Mouse (Mus musculus) right cerebral cortex, postnatal 36 days (tissue): Measurements from ENCODE around the gene Ficd.
"Not testable (repeated sequence)": the region's sequence is repeated elsewhere in the genome, so short reads cannot be mapped to it uniquely, and the experiment has no call there.

Source experiments
- DNase-seq, 2 experiments: peaks; one replicate each; pipeline ENCODE4 v3.0.0; 2022; ENCODE audit warnings: low spot score in 2 of 2, mixed read lengths in 1 of 2

The Ficd gene

GRCm38 (mm10) chr5:113773664-113774063 is 38.1 kb downstream of the Ficd start:
- DNase-seq, result peak; percentile 72 to 77

GRCm38 (mm10) chr5:113775585-113775984 is 40.0 kb downstream of the Ficd start:
- no peak for DNase-seq

GRCm38 (mm10) chr5:113776128-113776895 is 40.7 kb downstream of the Ficd start:
- DNase-seq, result no peak

GRCm38 (mm10) chr5:113776896-113777226 is 41.3 kb downstream of the Ficd start:
- DNase-seq, result no peak

- not testable (repeated sequence) for DNase-seq
These were observed 42.1 kb downstream of the Ficd start for GRCm38 (mm10) chr5:113777728-113778127.

- DNase-seq, result no peak
These were observed 44.0 kb downstream of the Ficd start for GRCm38 (mm10) chr5:113779569-113779968.

- DNase-seq, result no peak
These were observed 44.6 kb downstream of the Ficd start for GRCm38 (mm10) chr5:113780082-113780752.

- no peak for DNase-seq
These were observed 45.2 kb downstream of the Ficd start for GRCm38 (mm10) chr5:113780763-113781162.

DNA sequence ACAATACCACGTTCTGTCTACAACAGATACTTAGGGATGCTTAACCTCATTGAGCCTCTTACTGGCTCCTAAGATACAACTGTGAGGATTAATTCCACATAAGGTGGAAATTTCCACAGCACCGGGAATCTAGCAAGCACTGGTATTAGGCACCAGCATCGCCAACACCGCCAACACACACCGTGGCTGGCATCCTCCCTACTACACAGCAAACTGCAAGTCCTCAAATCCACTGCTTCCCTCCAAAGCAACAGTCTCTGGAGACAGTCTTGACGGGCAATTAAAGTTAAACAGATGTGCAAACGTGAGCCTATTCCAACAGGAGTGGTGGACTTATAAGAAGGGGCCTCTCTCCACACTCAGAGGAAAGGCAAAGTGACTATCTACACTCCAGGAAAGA is 45.7 kb downstream of the Ficd start:
- no peak for DNase-seq

- no peak for DNase-seq
These were observed 46.3 kb downstream of the Ficd start for GRCm38 (mm10) chr5:113781875-113782274.

DNA sequence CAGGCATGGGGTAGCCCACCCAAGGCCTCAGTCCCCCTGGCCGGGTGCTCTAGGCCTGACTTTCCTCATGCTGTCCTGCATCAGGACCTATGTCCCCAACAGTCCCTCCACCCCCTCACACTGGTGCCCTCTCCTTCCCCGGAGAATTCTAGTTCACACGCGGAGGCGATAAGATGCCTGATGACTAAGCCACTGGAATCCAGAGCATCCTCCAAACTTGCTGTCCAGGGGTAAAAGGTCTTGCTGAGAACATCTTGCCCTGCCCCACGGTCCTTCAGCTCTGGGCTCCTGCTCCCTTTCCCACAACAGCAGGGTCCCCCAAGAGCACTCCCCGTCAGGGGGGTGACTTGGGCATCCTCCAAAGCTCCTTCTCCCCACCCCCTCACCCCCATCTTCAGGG is 47.0 kb downstream of the Ficd start:
- DNase-seq, result no peak

- DNase-seq, result peak; percentile 39 to 59
These were observed 48.0 kb downstream of the Ficd start for GRCm38 (mm10) chr5:113783581-113784001.

- not testable (repeated sequence) for DNase-seq
These were observed 48.5 kb downstream of the Ficd start for GRCm38 (mm10) chr5:113784104-113784503.

- DNase-seq, result no peak
These were observed 51.4 kb downstream of the Ficd start for GRCm38 (mm10) chr5:113786985-113787384.

- no peak for DNase-seq
These were observed 53.0 kb downstream of the Ficd start for GRCm38 (mm10) chr5:113788645-113789044.

GRCm38 (mm10) chr5:113789075-113789788 is 53.6 kb downstream of the Ficd start:
- DNase-seq, result no peak
